Mouse (Mus musculus) layer of hippocampus, adult 2 months (tissue): ENCODE results near the gene Lhfpl2. TPM values are rescaled to one million over a fixed set of nuclear protein-coding genes. Genes with fewer than 3 reads are reported as not detected.
A peak's percentile ranks its signal among the peaks of the same experiment; 100 is the strongest.

ENCODE experiments used
- DNase-seq, 2 experiments: peaks; one replicate each; pipeline ENCODE4 v3.0.0; 2022; ENCODE audit warnings: low spot score in 2 of 2
- H3K27ac ChIP-seq: fragments of 200-600 bp; 2 replicates; pipeline ENCODE4 v1.8.1; 2022
- H3K4me3 ChIP-seq: fragments of 200-600 bp; 2 replicates; pipeline ENCODE4 v1.8.1; 2022; ENCODE audit warnings: mild to moderate bottlenecking
- CTCF ChIP-seq: fragments of 200-600 bp; conservative IDR thresholded peaks from 2 replicates; pipeline ENCODE4 v1.8.1; 2022; ENCODE audit warnings: antibody characterized with exemption, mild to moderate bottlenecking, moderate library complexity
- total RNA-seq, 2 experiments: library from RNA; stranded (reverse); gene quantifications; 2 replicates each; pipeline ENCODE4 v1.2.3; 2021

The Lhfpl2 gene
- total RNA-seq, 2 experiments from 2014 or later, result 25.1 to 26.5 TPM

DNA sequence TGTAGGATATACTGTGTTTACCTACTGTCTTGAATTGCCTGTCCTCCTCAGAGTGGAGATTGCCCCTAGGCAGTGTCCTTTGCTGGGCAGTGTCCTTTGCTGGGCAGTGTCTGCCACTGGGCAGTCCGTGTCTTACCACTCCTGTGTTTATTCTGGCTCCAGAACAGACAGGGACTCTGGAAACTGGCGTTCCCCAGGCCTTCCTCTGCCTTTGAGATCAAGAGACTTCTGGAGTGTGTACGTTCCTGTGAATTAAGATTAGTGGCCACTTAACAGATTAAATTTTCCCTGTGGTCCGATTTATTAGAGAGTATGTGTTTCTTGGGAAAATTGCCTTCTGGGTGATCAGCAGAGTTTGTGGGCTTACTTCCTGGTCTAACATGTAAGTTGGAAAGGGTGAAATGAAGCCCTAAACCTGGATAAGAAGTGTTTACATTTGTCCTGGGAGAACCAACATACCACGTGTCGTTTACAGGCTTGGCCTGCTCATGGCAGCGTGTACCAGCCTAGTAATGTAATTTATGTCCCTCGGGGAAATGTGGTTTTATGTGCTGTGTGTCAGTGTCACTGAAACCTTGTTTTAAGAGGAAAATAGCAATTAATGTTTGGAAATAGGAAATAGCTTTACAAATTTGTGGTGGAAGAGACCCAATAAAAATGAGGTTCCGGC is 15.6 kb downstream of the Lhfpl2 start:
- no peak for TF ChIP-seq CTCF
- Histone ChIP-seq H3K27ac (peak overlapping the region; percentile 43; the same call in 1 of the 2 replicates), H3K4me3 (no peak overlapping the region)
- no peak for DNase-seq

GRCm38 (mm10) chr13:94073716-94074115 is 16.1 kb downstream of the Lhfpl2 start:
- Histone ChIP-seq H3K27ac (peak overlapping the region; percentile 43; the same call in 1 of the 2 replicates), H3K4me3 (no peak overlapping the region)
- no peak for TF ChIP-seq CTCF
- no peak for DNase-seq

GRCm38 (mm10) chr13:94075181-94075580 is 17.6 kb downstream of the Lhfpl2 start:
- TF ChIP-seq CTCF, result no peak
- DNase-seq, result no peak
- Histone ChIP-seq H3K27ac (no peak overlapping the region), H3K4me3 (no peak overlapping the region)

DNA sequence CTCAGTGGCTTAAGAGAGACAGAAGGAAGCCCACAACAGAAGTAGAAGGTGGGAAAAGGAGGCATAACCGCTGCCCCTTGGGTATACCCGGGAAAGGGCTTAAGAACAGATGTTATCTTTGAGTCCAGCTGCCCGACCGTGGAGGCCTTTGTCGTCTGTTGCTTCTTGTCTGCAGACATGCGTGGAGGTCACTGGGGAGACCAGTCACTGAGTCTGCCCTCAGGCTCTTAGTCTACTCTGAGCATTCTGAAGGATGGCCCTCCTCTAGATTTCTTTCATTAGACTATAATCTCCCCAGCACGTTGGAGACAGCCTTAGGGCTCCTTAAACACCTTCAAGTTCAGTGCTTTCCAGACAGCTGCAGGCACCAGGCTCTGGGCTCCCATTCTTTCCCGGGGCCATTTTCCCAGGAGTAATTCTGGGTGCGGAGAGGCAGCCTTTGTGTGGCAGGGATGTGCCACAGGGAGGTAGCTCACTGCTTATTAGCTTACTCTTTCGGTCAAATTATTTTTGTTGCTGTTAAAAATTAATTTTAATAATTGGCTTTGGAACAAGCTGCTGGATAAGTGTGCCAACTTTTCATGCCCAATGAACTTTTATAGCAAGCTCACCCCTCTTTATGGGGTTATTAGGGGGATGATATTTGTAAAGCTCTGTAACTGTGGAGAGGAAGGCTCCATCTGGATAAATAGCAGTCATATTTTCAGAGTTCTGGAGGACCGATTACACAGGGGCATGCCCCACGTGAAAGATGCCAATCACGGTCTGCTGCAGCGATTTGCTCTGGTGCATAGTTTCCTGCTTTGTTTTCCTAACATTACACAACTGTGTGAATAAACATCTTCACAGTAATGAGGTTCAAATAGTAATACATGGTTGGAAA is 19.8 kb downstream of the Lhfpl2 start:
- Histone ChIP-seq H3K4me3 (no peak overlapping the region), H3K27ac (no peak overlapping the region)
- TF ChIP-seq CTCF, result no peak
- no peak for DNase-seq

DNA sequence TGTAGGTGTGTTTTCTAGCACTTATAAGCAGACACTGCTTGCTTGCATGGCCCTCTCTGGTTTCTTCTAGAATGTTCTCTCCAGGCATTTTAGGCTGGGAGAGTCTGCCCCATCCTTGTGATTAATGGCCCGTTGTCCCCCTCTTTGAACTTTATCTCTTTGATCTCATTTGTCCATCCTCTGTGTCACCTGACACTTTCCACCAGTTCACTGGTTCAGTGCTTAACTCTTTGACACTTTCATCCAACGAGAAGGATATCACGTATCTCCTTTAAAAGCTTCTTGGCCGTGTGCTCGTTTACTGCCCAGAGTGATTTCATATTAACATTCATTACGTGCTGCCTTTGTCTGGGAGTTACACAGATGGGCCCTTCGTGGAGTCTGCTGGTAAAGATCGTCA is 25.6 kb downstream of the Lhfpl2 start:
- no peak overlapping the region for H3K27ac ChIP-seq
- no peak for TF ChIP-seq CTCF
- DNase-seq, result no peak
- no peak overlapping the region for H3K4me3 ChIP-seq

DNA sequence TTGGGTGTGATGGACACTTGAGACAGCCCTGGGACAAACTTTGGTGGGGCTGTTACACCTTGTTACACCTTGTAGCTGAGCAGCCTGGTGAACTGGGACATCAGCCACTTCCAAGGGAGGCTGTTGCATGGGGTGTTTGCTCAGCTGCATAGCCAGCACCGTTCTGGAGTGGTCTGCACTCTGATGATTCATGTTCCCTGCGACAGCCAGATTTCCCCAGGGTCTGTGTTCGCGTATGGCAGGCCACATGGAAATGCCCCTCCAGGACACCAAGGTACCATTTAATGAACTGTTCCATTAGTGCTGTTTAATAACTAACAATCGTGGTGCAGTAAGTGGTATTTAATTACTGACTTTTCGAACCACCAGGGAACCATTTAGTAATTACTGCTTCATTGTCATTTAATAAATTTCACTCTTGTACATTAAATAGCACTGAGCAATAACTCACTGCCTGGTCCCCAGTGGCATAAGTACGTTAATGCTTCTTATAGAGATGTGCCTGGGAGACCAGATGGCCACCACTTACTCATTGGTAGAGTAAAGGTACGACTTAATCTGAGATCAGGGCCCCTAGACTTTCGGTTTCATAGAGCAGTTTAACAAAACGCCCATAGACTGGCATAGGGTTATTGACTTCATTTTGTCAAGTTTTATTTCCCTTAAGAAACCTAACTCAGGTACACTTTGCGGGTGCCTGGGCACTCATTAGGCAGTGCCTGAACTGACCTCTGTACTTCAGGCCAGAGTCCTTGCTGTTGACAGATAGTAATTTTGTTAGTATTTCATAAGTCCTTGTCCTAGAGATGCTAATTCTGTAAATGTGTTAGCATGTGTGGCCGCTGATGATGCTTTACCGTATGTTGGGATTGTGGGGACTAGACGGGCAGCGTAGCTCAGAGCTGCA is 26.9 kb downstream of the Lhfpl2 start:
- no peak for DNase-seq
- Histone ChIP-seq H3K27ac (no peak overlapping the region), H3K4me3 (no peak overlapping the region)
- no peak for TF ChIP-seq CTCF

- Histone ChIP-seq H3K4me3 (no peak overlapping the region), H3K27ac (no peak overlapping the region)
- no peak for TF ChIP-seq CTCF
- DNase-seq, result no peak
These were observed 28.7 kb downstream of the Lhfpl2 start for GRCm38 (mm10) chr13:94086090-94086808.

DNA sequence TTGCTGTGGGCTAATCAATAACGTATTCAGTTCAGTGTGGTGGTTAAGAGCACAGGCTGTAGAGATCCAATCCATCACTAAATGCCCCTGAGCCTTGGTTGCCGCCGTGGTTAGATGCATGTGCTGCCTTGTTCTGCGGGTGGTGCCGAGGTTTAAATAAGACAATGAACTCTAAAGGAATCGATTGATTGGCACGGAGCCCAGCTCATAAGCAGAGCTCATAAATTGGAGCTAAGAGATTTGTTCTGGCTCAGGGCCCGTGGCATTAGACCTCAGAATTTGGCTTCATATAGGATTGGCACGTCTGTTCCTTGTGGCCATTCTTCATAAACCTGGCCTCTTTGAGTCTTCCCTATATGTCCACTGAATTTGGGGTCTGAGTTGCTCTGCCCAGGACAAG is 29.5 kb downstream of the Lhfpl2 start:
- no peak for TF ChIP-seq CTCF
- DNase-seq, result no peak
- Histone ChIP-seq H3K27ac (no peak overlapping the region), H3K4me3 (no peak overlapping the region)

DNA sequence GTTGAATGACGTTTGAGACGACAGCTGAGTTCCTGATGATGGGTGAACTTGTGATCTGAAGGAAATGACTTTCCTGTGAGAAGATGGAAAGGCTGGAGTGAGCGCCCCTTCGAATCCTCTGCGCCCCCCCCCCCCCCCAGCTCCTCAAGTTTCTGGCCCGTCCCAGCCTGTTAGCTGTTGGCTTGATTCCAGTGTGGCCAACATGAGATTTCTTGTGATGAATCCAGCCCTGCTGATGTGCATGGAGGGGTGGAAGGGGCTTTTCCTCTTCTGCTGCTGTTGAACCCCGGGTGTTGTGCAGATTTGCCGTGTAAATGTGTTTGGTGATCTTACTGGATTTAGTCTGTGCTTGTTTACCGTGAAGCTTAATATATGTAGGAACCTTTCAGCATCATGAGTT is 31.2 kb downstream of the Lhfpl2 start:
- TF ChIP-seq CTCF, result no peak
- no peak for DNase-seq
- H3K4me3 ChIP-seq, result no peak overlapping the region
- no peak overlapping the region for H3K27ac ChIP-seq

GRCm38 (mm10) chr13:94089286-94089685 is 31.7 kb downstream of the Lhfpl2 start:
- no peak overlapping the region for H3K27ac ChIP-seq
- no peak for DNase-seq
- TF ChIP-seq CTCF, result no peak
- H3K4me3 ChIP-seq, result no peak overlapping the region

- TF ChIP-seq CTCF, result no peak
These were observed 33.8 kb downstream of the Lhfpl2 start for GRCm38 (mm10) chr13:94091366-94091765.

GRCm38 (mm10) chr13:94094176-94094575 is 36.6 kb downstream of the Lhfpl2 start:
- DNase-seq, result no peak
- Histone ChIP-seq H3K27ac (no peak overlapping the region), H3K4me3 (no peak overlapping the region)
- TF ChIP-seq CTCF, result no peak

More at GRCm38 (mm10) chr13:94091366-94091765, 33.8 kb downstream of the Lhfpl2 start:
- DNase-seq, result no peak
- Histone ChIP-seq H3K4me3 (no peak overlapping the region), H3K27ac (no peak overlapping the region)
